Mouse (Mus musculus): Measurements from ENCODE around the gene Rtkn2. TPM values are rescaled to one million over a fixed set of nuclear protein-coding genes. Genes with fewer than 3 reads are reported as not detected.

Gene Rtkn2
- 10.2 TPM in 2 replicates for polyA plus RNA-seq (2015; fragmentation: Nextera tagmentation; extraction: Ambion mirVana)

DNA sequence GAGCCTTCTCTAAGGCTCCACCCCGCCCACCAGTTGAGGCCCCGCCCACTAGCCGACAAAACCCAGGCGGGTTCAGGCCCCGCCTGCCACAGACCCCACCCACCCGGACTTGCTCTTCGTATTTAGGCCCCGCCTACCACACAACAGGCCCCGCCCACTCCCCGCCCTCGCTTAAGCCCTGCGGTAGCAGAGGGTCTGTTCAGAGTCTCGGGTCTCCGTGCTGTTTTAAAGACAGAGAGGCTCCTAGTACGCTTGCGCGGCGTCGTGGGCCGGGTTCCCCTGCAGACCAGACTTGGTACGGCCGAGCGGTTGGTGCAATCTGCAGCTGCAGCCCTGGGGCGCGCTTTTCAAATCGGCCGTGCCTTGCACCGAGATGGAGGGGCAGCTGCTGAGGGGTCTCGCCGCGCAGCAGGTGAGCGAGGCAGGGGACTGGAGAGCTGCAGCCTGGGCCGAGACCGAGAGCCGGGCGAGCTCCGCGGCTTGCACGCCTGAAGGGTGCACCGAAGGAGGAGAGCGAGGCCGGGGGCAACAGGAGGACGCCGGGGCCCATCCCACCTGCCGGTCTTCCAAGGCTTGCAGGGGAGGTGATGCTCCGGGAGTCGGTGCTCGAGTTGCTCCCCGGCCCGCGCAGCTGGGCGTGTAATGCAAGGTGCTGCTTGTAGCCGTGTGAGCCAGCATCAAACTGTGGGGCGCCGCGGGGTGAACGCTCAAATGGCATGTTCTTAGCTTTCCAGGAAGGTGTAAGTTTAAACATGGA lies at the start of gene Rtkn2:
Gene Rtkn2, plus strand, starts transcription at position 170 of the 757 bp plus-strand sequence.
- H3K4me2 ChIP-seq (replicated peaks; ENCODE audit: low read depth, low read length) = peak within 1 kb of the TSS; percentile 98
- peak within 1 kb of the TSS; percentile 83 for H3K4me3 ChIP-seq (ENCODE audit: low read length)
- H3K36me3 ChIP-seq (ENCODE audit: insufficient read depth, low read length) = no peaks in the 10 kb centered on the region
- peak within 1 kb of the TSS; percentile 83 for H3K9ac ChIP-seq (replicated peaks; ENCODE audit: low read length)
- peak; percentile 99 for ATAC-seq (ENCODE audit: low FRiP score, low TSS enrichment)
- H3K4me1 ChIP-seq (ENCODE audit: insufficient read depth, low read length) = peaks cover 9% of the 10 kb centered on the region; the same call in 1 of the 2 replicates
- H3K9me3 ChIP-seq (ENCODE audit: low read length) = no peaks in the 10 kb centered on the region
- H3K27me3 ChIP-seq (ENCODE audit: insufficient read depth, low read length) = no peaks in the 10 kb centered on the region
- peak within 1 kb of the TSS; percentile 81 for H3K27ac ChIP-seq (ENCODE audit: low read length)
- under 1% methylated on average over 57 of the region's 57 CpGs for WGBS

DNA sequence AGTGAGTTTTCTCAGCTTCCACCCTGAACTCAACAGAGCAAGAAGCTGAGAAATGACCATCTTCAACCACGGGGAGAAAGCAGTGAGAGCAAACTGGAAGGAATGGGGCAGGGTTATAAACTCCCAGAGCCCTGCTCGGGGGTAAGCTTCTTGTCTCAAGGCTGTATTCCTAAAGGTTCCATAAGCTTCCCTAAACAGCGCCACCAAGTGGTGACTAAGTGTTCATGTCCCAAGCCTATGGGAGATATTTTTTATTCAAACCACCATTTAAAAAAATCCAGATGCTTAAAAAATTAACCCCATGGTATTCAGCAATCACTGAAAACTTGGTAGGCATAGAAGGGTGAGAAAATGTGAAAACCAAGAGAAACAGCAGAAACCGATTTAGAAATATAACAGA lies 48.0 kb upstream of the Rtkn2 start:
- no peak overlapping the region for H3K4me2 ChIP-seq (replicated peaks; ENCODE audit: low read depth, low read length)
- H3K9ac ChIP-seq (replicated peaks; ENCODE audit: low read length) = no peak overlapping the region
- H3K27me3 ChIP-seq (ENCODE audit: insufficient read depth, low read length) = no peaks in the 10 kb centered on the region
- no peaks in the 10 kb centered on the region for H3K9me3 ChIP-seq (ENCODE audit: low read length)
- no peak overlapping the region for H3K27ac ChIP-seq (ENCODE audit: low read length)
- ATAC-seq (ENCODE audit: low FRiP score, low TSS enrichment) = no peak
- 83% methylated on average over 4 of the region's 4 CpGs for WGBS
- H3K4me1 ChIP-seq (ENCODE audit: insufficient read depth, low read length) = no peaks in the 10 kb centered on the region
- no peak overlapping the region for H3K4me3 ChIP-seq (ENCODE audit: low read length)
- H3K36me3 ChIP-seq (ENCODE audit: insufficient read depth, low read length) = no peaks in the 10 kb centered on the region

GRCm38 (mm10) chr10:67932780-67933179 lies 46.6 kb upstream of the Rtkn2 start:
- Histone ChIP-seq H3K4me1 (ENCODE audit: insufficient read depth, low read length) (no peaks in the 10 kb centered on the region), H3K4me2 (replicated peaks; ENCODE audit: low read depth, low read length) (no peak overlapping the region), H3K27ac (ENCODE audit: low read length) (no peak overlapping the region), H3K9me3 (ENCODE audit: low read length) (no peaks in the 10 kb centered on the region), H3K9ac (replicated peaks; ENCODE audit: low read length) (no peak overlapping the region), H3K36me3 (ENCODE audit: insufficient read depth, low read length) (no peaks in the 10 kb centered on the region), H3K27me3 (ENCODE audit: insufficient read depth, low read length) (no peaks in the 10 kb centered on the region), H3K4me3 (ENCODE audit: low read length) (no peak overlapping the region)
- 85% methylated on average over 11 of the region's 11 CpGs for WGBS
- ATAC-seq (ENCODE audit: low FRiP score, low TSS enrichment) = no peak

- H3K27me3 ChIP-seq (ENCODE audit: insufficient read depth, low read length) = no peaks in the 10 kb centered on the region
- H3K36me3 ChIP-seq (ENCODE audit: insufficient read depth, low read length) = no peaks in the 10 kb centered on the region
- H3K9ac ChIP-seq (replicated peaks; ENCODE audit: low read length) = no peak overlapping the region
- H3K27ac ChIP-seq (ENCODE audit: low read length) = no peak overlapping the region
- WGBS = 57% methylated on average over 4 of the region's 4 CpGs
- no peaks in the 10 kb centered on the region for H3K9me3 ChIP-seq (ENCODE audit: low read length)
- H3K4me2 ChIP-seq (replicated peaks; ENCODE audit: low read depth, low read length) = no peak overlapping the region
- H3K4me3 ChIP-seq (ENCODE audit: low read length) = no peak overlapping the region
- no peaks in the 10 kb centered on the region for H3K4me1 ChIP-seq (ENCODE audit: insufficient read depth, low read length)
- ATAC-seq (ENCODE audit: low FRiP score, low TSS enrichment) = no peak
These were observed 42.4 kb upstream of the Rtkn2 start for GRCm38 (mm10) chr10:67936944-67937343.

GRCm38 (mm10) chr10:67937775-67938174 lies 41.6 kb upstream of the Rtkn2 start:
- H3K27me3 ChIP-seq (ENCODE audit: insufficient read depth, low read length) = no peaks in the 10 kb centered on the region
- no peaks in the 10 kb centered on the region for H3K4me1 ChIP-seq (ENCODE audit: insufficient read depth, low read length)
- WGBS = 86% methylated on average over 5 of the region's 5 CpGs
- no peaks in the 10 kb centered on the region for H3K36me3 ChIP-seq (ENCODE audit: insufficient read depth, low read length)
- H3K4me3 ChIP-seq (ENCODE audit: low read length) = no peak overlapping the region
- no peak overlapping the region for H3K4me2 ChIP-seq (replicated peaks; ENCODE audit: low read depth, low read length)
- no peak overlapping the region for H3K27ac ChIP-seq (ENCODE audit: low read length)
- H3K9ac ChIP-seq (replicated peaks; ENCODE audit: low read length) = no peak overlapping the region
- ATAC-seq (ENCODE audit: low FRiP score, low TSS enrichment) = no peak
- no peaks in the 10 kb centered on the region for H3K9me3 ChIP-seq (ENCODE audit: low read length)

- Histone ChIP-seq H3K27me3 (ENCODE audit: insufficient read depth, low read length) (no peaks in the 10 kb centered on the region), H3K9ac (replicated peaks; ENCODE audit: low read length) (no peak overlapping the region), H3K9me3 (ENCODE audit: low read length) (no peaks in the 10 kb centered on the region), H3K27ac (ENCODE audit: low read length) (no peak overlapping the region), H3K4me2 (replicated peaks; ENCODE audit: low read depth, low read length) (peak overlapping the region; percentile 35), H3K36me3 (ENCODE audit: insufficient read depth, low read length) (no peaks in the 10 kb centered on the region), H3K4me3 (ENCODE audit: low read length) (no peak overlapping the region), H3K4me1 (ENCODE audit: insufficient read depth, low read length) (no peaks in the 10 kb centered on the region)
- ATAC-seq (ENCODE audit: low FRiP score, low TSS enrichment) = no peak
- 39% methylated on average over 12 of the region's 12 CpGs for WGBS
These were observed 39.8 kb upstream of the Rtkn2 start for GRCm38 (mm10) chr10:67939546-67939945.

- Histone ChIP-seq H3K4me3 (ENCODE audit: low read length) (no peak overlapping the region), H3K9me3 (ENCODE audit: low read length) (no peaks in the 10 kb centered on the region; the same call in 1 of the 2 replicates), H3K4me1 (ENCODE audit: insufficient read depth, low read length) (no peaks in the 10 kb centered on the region), H3K27me3 (ENCODE audit: insufficient read depth, low read length) (no peaks in the 10 kb centered on the region), H3K9ac (replicated peaks; ENCODE audit: low read length) (no peak overlapping the region), H3K27ac (ENCODE audit: low read length) (no peak overlapping the region), H3K36me3 (ENCODE audit: insufficient read depth, low read length) (no peaks in the 10 kb centered on the region), H3K4me2 (replicated peaks; ENCODE audit: low read depth, low read length) (no peak overlapping the region)
- no peak for ATAC-seq (ENCODE audit: low FRiP score, low TSS enrichment)
- 84% methylated on average over 4 of the region's 4 CpGs for WGBS
These were observed 35.9 kb upstream of the Rtkn2 start for GRCm38 (mm10) chr10:67943513-67943912.

- Histone ChIP-seq H3K9ac (replicated peaks; ENCODE audit: low read length) (no peak overlapping the region), H3K9me3 (ENCODE audit: low read length) (no peaks in the 10 kb centered on the region; the same call in 1 of the 2 replicates), H3K4me1 (ENCODE audit: insufficient read depth, low read length) (no peaks in the 10 kb centered on the region), H3K36me3 (ENCODE audit: insufficient read depth, low read length) (no peaks in the 10 kb centered on the region), H3K27me3 (ENCODE audit: insufficient read depth, low read length) (no peaks in the 10 kb centered on the region), H3K27ac (ENCODE audit: low read length) (no peak overlapping the region), H3K4me3 (ENCODE audit: low read length) (no peak overlapping the region), H3K4me2 (replicated peaks; ENCODE audit: low read depth, low read length) (no peak overlapping the region)
- WGBS = 66% methylated on average over 8 of the region's 8 CpGs
- no peak for ATAC-seq (ENCODE audit: low FRiP score, low TSS enrichment)
These were observed 29.2 kb upstream of the Rtkn2 start for GRCm38 (mm10) chr10:67950059-67950748.

DNA sequence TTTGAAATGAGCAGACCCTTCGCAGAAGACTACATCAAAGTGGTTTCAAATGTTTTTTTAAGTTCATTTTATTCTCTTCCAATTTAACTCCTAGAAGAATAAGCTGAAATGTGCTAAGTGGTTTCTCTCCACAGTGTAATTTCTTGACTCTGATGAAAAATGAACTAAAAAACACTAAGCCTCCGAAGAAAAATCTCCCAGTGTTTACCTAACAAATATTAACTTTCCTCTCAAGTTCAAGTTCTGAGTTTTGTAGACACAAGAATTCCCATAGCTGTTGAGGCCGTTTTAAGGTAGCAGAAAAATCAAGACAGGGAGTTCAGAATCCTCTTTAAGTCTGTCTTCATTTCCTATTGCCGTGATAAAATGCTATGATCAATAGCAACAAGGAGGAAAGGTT lies 27.7 kb upstream of the Rtkn2 start:
- Histone ChIP-seq H3K4me2 (replicated peaks; ENCODE audit: low read depth, low read length) (no peak overlapping the region), H3K36me3 (ENCODE audit: insufficient read depth, low read length) (no peaks in the 10 kb centered on the region), H3K27ac (ENCODE audit: low read length) (no peak overlapping the region), H3K4me3 (ENCODE audit: low read length) (no peak overlapping the region), H3K27me3 (ENCODE audit: insufficient read depth, low read length) (no peaks in the 10 kb centered on the region), H3K9me3 (ENCODE audit: low read length) (no peaks in the 10 kb centered on the region), H3K9ac (replicated peaks; ENCODE audit: low read length) (no peak overlapping the region), H3K4me1 (ENCODE audit: insufficient read depth, low read length) (no peaks in the 10 kb centered on the region)
- ATAC-seq (ENCODE audit: low FRiP score, low TSS enrichment) = no peak
- 76% methylated on average over 4 of the region's 4 CpGs for WGBS

DNA sequence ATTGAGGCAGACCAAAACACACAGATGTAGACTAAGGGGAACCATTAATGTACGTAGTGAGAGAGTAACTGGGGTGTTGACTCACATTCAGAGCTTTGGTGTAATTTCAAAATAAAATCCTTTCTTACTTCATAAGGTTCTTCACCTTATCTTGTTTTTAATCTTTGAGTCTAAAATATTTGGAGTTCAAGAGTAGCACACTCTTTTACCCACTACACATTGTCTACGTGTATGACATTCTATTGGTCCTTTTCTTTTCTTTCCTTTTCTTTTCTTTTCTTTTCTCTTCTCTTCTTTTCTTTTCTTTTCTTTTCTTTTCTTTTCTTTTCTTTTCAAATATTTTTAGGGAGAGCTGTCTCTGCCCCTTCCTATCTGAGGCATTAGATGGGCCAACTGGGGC lies 23.4 kb upstream of the Rtkn2 start:
- no peak overlapping the region for H3K9ac ChIP-seq (replicated peaks; ENCODE audit: low read length)
- H3K4me2 ChIP-seq (replicated peaks; ENCODE audit: low read depth, low read length) = no peak overlapping the region
- no peaks in the 10 kb centered on the region for H3K4me1 ChIP-seq (ENCODE audit: insufficient read depth, low read length)
- no peak overlapping the region for H3K4me3 ChIP-seq (ENCODE audit: low read length)
- ATAC-seq (ENCODE audit: low FRiP score, low TSS enrichment) = no peak
- H3K27me3 ChIP-seq (ENCODE audit: insufficient read depth, low read length) = no peaks in the 10 kb centered on the region
- WGBS = 91% methylated on average over 2 of the region's 2 CpGs
- H3K27ac ChIP-seq (ENCODE audit: low read length) = no peak overlapping the region
- no peaks in the 10 kb centered on the region for H3K36me3 ChIP-seq (ENCODE audit: insufficient read depth, low read length)
- no peaks in the 10 kb centered on the region for H3K9me3 ChIP-seq (ENCODE audit: low read length)

All from kidney, embryonic 16.5 days (tissue).